Mouse (Mus musculus) heart, adult 10 weeks (tissue): ENCODE results near the gene Kcnj13. TPM values are rescaled to one million over a fixed set of nuclear protein-coding genes. Genes with fewer than 3 reads are reported as not detected.

Experiments
- polyA plus RNA-seq: library from polyadenylated mRNA; stranded (reverse); fragments of 350-450 nt; fragmentation: Illumina TruSeq; extraction: RNeasy Lipid Tissue Mini Kit (QIAGEN cat#74804); gene quantifications from one replicate; pipeline ENCODE4 v1.2.3, GENCODE M21; 2014; ENCODE audit warnings: low read depth, low replicate concordance

Kcnj13 gene
- not detected for polyA plus RNA-seq

DNA sequence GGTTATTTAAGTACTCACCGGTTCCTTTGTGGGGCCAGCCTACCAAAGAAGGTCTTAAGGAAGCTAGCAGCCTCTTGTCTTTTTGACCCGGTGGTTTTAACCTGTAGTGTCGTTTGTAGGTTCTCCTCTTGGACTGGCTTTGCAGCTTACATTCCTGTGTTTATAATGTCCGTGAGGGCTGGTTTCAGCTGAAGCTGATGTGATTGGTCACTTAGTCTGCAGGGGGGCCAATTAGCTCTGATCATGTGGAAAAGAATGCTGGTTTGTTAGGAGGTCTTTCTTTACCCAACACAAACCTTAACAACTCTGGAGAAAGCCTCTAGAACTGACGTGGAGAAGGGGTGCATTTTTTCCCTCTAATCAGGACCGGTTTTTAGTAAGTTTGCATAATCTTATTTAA, at the start of gene Kcnj13:
TSS of gene Kcnj13 (minus strand) at position 136 of the 400 bp plus-strand sequence.

Other genes with a start within 250 kb of the Kcnj13 start
- 0.21 TPM for gene Ecel1, start 238.2 kb downstream of the Kcnj13 start, polyA plus RNA-seq
- gene Prss56, start 211.4 kb downstream of the Kcnj13 start, polyA plus RNA-seq = not detected
- gene Chrnd, start 204.1 kb downstream of the Kcnj13 start, polyA plus RNA-seq = not detected
- not detected for gene Chrng, start 190.1 kb downstream of the Kcnj13 start, polyA plus RNA-seq
- gene Eif4e2, start 180.8 kb downstream of the Kcnj13 start, polyA plus RNA-seq = 43.8 TPM
- 4.1 TPM for gene Efhd1, start 130.4 kb downstream of the Kcnj13 start, polyA plus RNA-seq
- gene Gigyf2, start 67.7 kb downstream of the Kcnj13 start, polyA plus RNA-seq = 28.0 TPM
- not detected for gene Snorc, start 75.5 kb upstream of the Kcnj13 start, polyA plus RNA-seq
- gene Neu2, start 115.2 kb upstream of the Kcnj13 start, polyA plus RNA-seq = 0.29 TPM
- 1.0 TPM for gene Ngef, start 179.1 kb upstream of the Kcnj13 start, polyA plus RNA-seq
- gene Inpp5d, start 225.6 kb upstream of the Kcnj13 start, polyA plus RNA-seq = 8.8 TPM